Mouse (Mus musculus): ENCODE data around the gene Gm21170. TPM values are rescaled to one million over a fixed set of nuclear protein-coding genes. Genes with fewer than 3 reads are reported as not detected.

Gm21170 gene
- not detected for total RNA-seq (2023)

DNA sequence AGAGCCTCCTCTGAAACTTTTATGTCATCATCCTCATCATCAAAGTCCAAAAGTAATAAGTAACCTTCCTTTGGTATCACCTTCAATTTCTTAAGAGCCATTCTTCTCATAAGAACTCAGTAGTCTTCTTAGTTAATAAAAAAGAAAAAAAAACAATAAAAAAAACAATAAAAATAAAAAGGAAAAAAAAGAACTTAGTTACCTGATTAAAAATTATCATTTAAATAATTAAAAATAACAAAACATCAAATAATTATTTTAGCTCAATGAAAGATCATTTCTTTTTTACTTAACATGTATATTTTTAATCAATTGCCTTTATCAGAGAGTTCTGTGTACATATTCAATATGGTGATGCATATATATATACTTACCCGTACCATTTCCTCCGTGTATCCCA is at the start of gene Gm21170:
TSS of gene Gm21170 (minus strand) at position 101 of the 400 bp plus-strand sequence.

Other genes starting within 250 kb of the Gm21170 start
- gene Gm21256, start 240.1 kb downstream of the Gm21170 start, total RNA-seq (2023) = not detected